Mouse (Mus musculus): ENCODE results near the gene Ptpn14.

Ptpn14 gene

DNA sequence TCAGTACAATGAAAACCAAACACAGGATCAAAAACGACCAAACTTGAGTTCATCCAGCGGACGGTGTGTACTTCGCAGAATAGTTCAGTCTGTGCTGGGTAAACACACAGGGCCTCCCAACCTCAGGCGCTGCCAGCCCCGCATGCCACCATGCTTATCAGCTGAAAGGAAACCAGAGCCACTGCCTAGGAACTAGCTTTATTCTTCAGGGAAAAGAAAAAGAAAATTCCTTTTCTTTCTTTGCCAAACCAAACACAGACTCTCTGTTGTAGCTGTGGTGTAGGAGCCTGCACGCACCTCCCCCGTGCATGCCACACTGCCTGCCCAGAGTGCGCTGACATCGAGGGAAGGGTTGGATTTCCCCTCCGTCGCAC lies 132.9 kb downstream of the Ptpn14 start:
- DNase-seq (ENCODE audit: extremely low read depth, insufficient read length, low spot score) = no peak

GRCm38 (mm10) chr1:189863727-189864126 lies 135.7 kb downstream of the Ptpn14 start:
- DNase-seq (ENCODE audit: extremely low read depth, insufficient read length, low spot score) = no peak

- DNase-seq (ENCODE audit: extremely low read depth, insufficient read length, low spot score) = no peak
These were observed 136.2 kb downstream of the Ptpn14 start for GRCm38 (mm10) chr1:189864301-189864700.

DNA sequence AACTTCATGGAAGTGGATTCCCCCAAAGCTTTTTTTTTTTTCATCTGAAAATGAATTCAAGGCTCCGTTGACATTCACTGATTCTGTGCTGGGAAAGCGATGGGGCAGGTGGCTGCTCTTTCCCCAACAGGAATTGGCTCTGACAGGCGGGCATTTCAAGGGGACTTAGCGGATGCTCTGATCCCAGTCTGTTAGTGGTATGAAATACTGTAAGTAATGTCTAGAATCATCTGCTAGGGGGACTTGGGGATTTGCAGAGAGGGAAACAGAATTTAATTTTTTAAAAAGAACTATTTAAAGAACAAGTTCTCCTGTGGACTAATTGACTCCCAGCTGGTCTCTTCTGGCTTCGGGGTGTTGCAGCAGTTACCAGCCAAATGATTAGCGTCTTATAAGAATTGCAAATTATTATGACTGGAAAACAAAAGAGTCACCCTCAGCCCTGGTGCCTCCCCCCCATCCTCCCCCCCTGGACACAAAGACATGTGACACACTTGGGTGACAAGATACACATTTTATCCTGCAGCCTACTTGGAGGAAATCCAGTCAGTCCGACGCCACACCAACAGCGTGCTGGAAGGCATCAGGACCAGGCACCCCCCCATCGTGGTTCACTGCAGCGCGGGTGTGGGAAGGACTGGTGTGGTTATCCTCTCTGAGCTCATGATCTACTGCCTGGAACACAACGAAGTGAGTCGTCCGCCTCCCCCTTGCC lies 136.9 kb downstream of the Ptpn14 start:
- DNase-seq (ENCODE audit: extremely low read depth, insufficient read length, low spot score) = no peak

DNA sequence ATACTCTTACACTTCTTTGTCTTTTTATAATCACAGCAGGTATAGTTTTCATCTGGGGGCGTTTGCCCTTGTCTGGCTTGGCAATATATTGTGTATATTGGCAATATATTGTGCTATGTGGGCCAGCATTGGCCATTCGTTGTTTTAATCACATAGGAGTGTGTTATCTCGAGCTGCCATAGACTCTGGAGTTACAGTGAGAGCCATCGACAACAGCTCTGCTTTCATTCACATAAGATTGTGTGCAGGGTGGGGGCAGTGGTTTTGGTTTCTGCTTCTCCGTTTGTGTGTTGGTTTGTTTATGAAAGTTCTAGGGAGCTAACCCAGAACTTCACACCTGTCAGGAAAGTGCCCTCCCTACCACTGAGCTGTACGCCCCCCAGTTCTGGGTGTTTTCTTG lies 138.6 kb downstream of the Ptpn14 start:
- no peak for DNase-seq (ENCODE audit: extremely low read depth, insufficient read length, low spot score)

DNA sequence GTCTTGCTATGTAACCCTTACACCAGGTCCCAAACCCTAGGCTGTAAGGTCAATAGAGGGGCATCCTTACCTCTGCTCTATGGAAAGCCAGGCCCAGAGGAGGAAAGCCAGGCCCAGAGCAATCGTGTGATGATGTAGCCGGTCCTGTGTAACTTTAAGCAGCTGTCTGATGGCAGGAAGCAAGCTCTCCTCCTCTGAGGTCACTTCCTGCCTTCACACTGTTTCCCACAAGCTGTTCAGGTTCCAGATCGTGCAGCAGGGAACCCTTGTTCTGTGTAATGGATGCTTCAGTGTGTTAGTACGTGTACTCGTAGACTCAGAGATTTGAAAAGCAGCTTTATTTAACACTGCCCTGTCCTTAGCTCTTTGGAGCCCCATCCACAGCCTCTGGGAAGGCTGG lies 139.0 kb downstream of the Ptpn14 start:
- no peak for DNase-seq (ENCODE audit: extremely low read depth, insufficient read length, low spot score)

- DNase-seq (ENCODE audit: extremely low read depth, insufficient read length, low spot score) = no peak
These were observed 139.4 kb downstream of the Ptpn14 start for GRCm38 (mm10) chr1:189867497-189867896.

GRCm38 (mm10) chr1:189868036-189868435 lies 140.0 kb downstream of the Ptpn14 start:
- DNase-seq (ENCODE audit: extremely low read depth, insufficient read length, low spot score) = no peak

- DNase-seq (ENCODE audit: extremely low read depth, insufficient read length, low spot score) = no peak
These were observed 141.7 kb downstream of the Ptpn14 start for GRCm38 (mm10) chr1:189869651-189870270.

DNA sequence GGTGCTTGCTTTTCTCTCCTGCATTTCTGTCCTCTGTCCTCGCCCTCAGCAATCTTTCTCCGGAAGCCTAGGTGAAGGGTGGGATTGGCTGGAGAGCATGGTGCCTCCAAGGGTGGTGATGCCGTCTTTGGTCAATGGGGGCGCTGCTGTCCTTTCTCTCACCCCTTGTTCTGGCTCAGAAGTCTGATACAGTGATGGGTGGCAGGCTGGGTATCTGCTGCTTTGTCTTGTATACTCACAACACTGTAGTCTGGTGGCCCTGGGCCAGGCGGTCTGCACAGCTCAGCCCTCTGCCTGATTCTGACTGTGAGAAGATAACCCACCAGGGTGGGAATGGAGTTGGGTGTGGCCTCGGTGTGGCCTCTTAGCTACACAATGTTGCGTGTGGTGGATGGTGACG lies 142.5 kb downstream of the Ptpn14 start:
- no peak for DNase-seq (ENCODE audit: extremely low read depth, insufficient read length, low spot score)

- DNase-seq (ENCODE audit: extremely low read depth, insufficient read length, low spot score) = no peak
These were observed 143.6 kb downstream of the Ptpn14 start for GRCm38 (mm10) chr1:189871625-189872024.

- no peak for DNase-seq (ENCODE audit: extremely low read depth, insufficient read length, low spot score)
These were observed 144.0 kb downstream of the Ptpn14 start for GRCm38 (mm10) chr1:189872050-189872449.

- DNase-seq (ENCODE audit: extremely low read depth, insufficient read length, low spot score) = no peak
These were observed 145.5 kb downstream of the Ptpn14 start for GRCm38 (mm10) chr1:189873591-189873990.

- no peak for DNase-seq (ENCODE audit: extremely low read depth, insufficient read length, low spot score)
These were observed 147.4 kb downstream of the Ptpn14 start for GRCm38 (mm10) chr1:189875439-189875861.

DNA sequence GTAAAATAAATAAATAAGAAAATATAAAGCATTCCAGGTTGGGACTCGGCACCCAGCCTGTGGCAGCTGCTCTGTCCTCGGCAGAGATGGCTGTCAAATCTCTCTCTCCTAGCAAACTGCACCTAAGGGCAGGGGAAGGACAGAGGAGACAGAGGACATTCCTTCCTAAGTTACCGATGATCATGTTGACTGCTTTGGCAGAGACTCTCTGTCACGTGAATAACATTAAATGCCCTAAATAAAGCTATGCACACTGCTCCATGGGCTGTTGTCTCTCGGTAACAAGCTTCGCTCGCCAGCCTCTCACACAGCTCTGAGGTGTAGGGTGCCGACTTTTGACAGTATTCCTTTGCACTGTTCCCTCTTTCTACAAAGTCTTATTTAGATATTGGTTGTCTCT lies 148.1 kb downstream of the Ptpn14 start:
- DNase-seq (ENCODE audit: extremely low read depth, insufficient read length, low spot score) = no peak

DNA sequence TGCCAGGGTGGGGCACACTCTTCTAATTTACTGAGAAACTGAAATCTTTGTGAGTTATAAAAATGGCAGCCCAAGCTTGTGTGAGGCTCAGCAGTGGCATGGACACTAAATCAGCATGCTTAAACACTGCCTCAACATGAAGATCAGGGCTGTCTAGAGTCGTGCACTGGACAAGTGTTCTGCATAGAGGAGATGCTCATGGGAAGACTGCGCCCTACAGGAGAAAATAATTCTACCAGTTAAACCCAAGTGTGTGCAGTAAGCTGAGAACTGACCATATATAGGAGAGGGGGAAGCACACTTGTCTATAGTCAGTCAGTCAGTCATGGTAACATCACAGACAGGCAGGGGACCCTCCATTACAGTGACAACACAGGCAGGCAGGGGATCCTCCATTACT lies 151.1 kb downstream of the Ptpn14 start:
- no peak for DNase-seq (ENCODE audit: extremely low read depth, insufficient read length, low spot score)

DNA sequence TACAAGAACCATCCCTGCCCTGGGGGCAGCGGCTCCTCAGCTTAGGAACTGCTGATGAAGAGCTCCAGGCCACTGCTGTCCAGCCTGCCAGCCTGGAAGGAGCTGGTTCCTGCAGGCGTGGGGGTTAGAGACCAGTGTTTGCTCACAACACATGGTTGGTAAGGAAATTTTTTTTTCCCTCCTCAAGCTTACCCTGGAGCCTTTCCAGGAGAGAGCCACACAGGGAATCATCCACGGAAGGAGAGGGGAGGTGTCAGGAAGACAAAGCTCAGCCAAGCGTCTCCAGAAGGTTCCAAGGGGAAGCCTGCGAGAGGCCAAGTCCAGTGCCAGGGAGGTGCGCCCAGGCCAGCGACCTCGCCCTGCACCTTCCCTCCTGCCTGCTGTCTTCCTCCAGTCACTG lies 151.9 kb downstream of the Ptpn14 start:
- DNase-seq (ENCODE audit: extremely low read depth, insufficient read length, low spot score) = no peak

DNA sequence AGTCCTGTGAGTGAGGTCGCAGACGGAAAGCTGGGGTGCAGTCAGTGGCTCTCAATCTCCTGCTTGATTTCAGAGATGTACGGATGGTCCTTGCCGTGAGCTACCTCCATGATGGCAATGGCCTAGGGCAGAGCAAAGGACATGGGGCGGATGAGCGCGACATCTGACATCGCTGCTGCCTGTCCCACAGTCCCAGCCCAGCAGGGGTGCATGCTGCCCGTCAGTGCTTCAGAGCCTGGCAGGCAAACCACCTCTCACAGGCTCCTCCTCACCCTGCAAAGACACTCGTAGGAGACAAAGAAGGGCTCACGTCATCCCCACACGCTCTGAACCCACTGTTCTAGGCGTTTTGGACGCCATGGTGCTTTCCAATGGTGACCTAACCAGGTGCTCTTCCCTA lies 152.7 kb downstream of the Ptpn14 start:
- no peak for DNase-seq (ENCODE audit: extremely low read depth, insufficient read length, low spot score)

DNA sequence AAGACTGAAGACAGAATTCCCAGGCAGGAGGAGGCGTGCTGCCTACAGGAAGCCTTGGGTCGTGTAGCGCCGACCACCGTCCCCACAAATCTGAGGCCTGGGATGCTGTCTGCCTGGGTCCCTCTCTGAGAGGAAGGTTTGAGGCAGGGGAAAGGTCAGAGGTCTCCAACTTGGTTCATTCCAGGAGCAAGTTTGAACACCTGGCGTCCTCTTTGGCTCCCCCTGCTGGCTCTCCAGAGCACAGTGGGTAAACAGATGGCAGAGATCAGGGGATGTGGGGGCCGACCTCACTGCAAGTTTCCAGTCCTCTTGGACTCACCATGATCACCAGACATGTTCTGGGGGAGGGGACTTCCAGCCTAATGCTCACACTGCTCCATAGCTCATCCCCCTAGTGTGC lies 154.8 kb downstream of the Ptpn14 start:
- no peak for DNase-seq (ENCODE audit: extremely low read depth, insufficient read length, low spot score)

DNA sequence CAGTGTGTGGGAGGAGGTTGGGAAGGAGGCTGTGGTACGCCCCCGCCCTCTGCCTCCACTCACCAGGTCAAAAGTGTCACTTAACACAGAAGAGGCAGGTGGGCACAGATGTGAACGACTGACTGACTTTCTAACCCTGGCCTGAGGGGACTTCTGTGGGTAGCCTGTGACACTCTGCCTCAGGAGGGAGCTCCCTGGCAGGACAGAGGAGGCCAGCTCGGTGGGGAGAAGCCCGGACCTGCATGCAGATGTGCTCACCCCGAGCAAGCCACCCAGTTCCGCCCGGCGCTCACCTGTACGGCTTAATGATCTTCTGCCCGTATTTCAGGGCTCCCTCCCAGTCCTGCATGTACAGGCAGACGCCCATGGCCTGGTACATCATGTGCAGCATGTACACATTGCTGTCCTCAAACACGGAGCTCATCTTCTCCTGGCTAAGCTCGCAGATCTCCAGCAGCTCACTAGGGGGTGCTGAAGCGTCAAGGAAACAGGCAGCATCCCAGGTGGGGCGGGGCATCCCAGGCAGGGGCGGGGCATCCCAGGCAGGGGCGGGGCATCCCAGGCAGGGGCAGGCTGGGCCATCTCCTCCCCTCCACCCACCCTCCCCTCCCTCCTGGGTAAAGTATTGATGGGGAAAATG lies 155.6 kb downstream of the Ptpn14 start:
- no peak for DNase-seq (ENCODE audit: extremely low read depth, insufficient read length, low spot score)

DNA sequence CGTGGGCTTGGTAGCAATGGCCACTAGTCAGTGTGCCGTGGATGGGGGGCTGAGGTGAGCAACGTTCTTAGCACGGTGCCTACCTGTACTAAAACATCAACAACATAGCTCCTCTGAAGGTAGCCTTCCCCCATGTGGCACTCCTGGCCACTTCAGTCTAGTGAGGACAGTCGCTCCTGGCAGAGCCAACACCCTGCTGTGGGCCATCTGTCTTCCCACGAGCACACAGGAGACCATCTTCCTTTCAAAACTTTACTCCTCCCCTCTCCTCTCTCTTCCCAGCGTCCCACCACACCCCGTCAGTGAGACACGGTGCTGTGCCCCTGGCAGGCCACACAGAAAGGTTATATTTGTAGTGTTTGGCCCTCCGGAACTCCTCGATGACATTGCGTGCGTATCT lies 156.9 kb downstream of the Ptpn14 start:
- no peak for DNase-seq (ENCODE audit: extremely low read depth, insufficient read length, low spot score)

DNA sequence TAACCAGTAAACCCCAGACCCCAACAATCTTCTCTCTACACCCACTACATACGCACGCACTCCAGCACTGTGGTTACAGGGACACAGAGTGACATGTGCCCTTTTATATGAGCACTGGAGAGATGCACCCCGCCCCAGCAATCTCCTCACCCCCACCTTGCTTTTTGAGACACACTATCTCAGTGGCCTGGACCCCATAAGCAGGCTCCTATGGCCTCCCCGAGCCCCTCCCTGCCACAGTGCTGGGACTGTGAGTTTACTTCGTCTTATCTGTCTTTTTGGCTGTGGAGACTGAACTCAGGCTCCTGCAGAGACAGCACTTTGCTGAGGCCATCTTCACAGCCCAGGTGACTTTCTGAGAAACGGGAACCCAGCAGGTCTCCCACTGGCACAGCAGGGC lies 157.9 kb downstream of the Ptpn14 start:
- DNase-seq (ENCODE audit: extremely low read depth, insufficient read length, low spot score) = no peak
